Mouse (Mus musculus): ENCODE data around the gene Ank3.

DNA sequence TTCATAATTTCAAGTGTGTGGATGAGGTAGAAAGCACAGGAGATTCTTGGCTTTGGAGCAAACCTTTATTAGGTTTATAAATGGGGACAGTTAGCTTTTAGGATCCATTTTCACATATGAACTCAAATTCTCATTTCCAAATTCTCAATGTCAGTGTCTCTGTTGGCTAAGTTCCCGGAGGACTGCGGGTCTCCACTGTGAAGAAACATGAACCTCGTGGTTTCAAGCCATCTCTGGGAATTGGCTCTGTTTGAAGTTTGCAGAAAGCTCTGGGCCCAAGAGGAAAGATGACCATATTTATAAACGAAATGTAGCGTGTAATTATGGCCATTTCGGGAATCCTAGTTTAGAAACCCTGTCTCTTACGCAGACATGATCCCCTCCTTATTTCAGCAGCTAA is 32.5 kb downstream of the Ank3 start:
- TF ChIP-seq CTCF (IDR thresholded peaks at IDR 0.05; ENCODE audit: extremely low read depth, insufficient read length, insufficient replicate concordance, low read depth, low read length) (no peak), POLR2A (IDR thresholded peaks at IDR 0.05; ENCODE audit: low read depth, low read length) (no peak)
